Mouse (Mus musculus): ENCODE data around the gene Gm10945.

Gm10945 gene

GRCm38 (mm10) chr10:6761287-6761811 lies at the start of gene Gm10945:
Gm10945 (minus strand) TSS chr10:6761761.
- no peak for DNase-seq (ENCODE audit: low spot score)

- no peak for DNase-seq (ENCODE audit: low spot score)
Observed at GRCm38 (mm10) chr10:6790226-6790625, 28.7 kb upstream of the Gm10945 start.

DNA sequence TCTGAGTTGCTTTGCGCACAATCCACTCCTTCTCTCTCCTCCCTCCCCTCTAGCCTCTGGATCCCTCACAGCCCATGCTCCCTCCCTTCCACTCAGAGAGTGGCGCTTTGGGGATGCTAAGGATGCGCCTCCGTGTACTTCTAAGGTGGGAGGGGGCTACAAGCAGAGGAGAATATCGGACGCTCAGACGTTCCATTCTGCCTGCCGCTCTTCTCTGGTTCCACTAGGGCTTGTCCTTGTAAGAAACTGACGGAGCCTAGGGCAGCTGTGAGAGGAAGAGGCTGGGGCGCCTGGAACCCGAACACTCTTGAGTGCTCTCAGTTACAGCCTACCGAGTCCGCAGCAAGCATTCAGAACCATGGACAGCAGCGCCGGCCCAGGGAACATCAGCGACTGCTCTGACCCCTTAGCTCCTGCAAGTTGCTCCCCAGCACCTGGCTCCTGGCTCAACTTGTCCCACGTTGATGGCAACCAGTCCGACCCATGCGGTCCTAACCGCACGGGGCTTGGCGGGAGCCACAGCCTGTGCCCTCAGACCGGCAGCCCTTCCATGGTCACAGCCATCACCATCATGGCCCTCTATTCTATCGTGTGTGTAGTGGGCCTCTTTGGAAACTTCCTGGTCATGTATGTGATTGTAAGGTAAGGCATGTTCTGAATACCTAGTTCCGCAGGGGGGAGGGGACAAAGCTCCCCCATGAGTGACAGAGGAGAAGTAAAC lies 27.1 kb upstream of the Gm10945 start:
- no peak for DNase-seq (ENCODE audit: low spot score)

- no peak for DNase-seq (ENCODE audit: low spot score)
Observed at GRCm38 (mm10) chr10:6758206-6758605, 3.4 kb downstream of the Gm10945 start, which contains the start of gene Oprm1. Oprm1 (plus strand) TSS chr10:6758506.

DNA sequence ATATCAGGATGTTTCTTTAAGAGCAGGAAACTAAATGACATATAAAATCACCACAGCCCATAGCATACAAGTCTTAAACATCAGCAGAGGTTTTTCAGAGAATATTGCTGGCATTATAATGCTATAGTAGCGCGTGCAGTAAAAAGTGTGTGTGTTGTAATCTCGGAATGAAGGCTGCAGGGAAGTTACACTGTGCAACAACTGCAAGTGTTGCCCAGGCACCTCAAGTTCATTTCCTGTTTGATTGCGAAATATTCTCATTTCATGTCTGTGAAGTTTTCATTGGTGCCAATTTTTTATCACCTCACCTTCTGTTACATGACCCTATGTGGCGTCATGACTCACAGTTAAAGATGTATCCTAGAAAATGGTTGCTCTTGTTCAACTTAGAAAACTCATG lies 8.2 kb downstream of the Gm10945 start:
- DNase-seq (ENCODE audit: low spot score): no peak

DNA sequence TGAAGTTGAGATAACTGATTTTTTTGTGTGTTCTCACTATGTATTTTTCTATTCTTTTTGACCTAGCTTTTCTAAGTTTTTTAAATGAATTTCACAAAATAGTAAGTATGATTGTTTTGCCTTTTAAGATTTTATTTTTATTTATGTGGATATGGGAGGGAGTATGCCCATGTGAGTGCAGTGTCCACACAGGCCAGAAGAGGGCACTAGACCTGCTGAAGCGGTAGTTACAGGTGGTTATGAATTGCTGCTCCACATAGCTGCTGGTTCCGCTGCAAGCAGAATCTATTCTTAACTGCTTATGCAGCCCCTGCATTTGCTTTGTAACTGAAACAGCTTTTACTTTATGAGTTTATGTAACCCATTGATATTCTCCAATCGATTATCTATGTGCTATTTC lies 33.1 kb downstream of the Gm10945 start:
- DNase-seq (ENCODE audit: low spot score): no peak

- DNase-seq (ENCODE audit: low spot score): no peak
Observed at GRCm38 (mm10) chr10:6723765-6724164, 37.8 kb downstream of the Gm10945 start.

DNA sequence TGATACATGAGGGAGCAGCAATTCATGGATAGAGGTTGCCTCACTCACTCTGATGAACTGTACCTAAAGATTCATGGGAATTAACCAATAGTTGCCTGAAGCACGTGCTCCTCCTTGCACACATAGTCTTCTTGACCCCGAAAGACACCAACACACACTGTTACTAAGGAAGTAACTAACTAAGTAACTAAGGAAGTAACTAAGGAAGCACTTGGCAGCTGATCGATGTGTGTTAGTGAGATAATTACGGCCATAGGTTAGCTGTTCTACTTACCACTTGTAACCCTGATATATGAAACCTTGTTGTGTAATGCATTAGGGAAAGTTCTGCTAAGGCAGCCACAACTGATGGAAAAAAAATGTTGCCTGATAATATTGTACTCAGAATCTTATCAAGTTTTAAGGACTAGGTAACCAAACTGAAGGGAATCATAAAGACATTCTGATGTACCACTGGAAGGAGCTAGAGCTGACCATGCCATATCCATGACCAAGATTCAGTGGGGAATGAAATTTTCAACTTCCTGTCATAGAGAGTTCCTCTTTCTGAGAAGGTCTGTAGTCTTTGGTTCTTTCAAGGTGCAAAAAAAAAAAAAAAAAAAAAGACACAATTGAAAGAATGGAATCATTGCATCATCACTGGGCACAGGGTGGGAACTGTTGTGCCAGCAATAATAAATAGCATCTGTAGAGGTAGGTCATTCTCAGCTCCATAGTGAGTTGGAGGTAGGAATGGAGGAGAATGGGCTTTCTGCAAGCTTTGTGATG lies 44.2 kb downstream of the Gm10945 start:
- DNase-seq (ENCODE audit: low spot score): no peak

- no peak for DNase-seq (ENCODE audit: low spot score)
Observed at GRCm38 (mm10) chr10:6705226-6705885, 56.2 kb downstream of the Gm10945 start.

- DNase-seq (ENCODE audit: low spot score): no peak
Observed at GRCm38 (mm10) chr10:6694218-6694850, 67.2 kb downstream of the Gm10945 start.

Data from T-cell, adult 2 months (primary cell).